Mouse (Mus musculus): ENCODE results near the gene Pmis2.

The Pmis2 gene

DNA sequence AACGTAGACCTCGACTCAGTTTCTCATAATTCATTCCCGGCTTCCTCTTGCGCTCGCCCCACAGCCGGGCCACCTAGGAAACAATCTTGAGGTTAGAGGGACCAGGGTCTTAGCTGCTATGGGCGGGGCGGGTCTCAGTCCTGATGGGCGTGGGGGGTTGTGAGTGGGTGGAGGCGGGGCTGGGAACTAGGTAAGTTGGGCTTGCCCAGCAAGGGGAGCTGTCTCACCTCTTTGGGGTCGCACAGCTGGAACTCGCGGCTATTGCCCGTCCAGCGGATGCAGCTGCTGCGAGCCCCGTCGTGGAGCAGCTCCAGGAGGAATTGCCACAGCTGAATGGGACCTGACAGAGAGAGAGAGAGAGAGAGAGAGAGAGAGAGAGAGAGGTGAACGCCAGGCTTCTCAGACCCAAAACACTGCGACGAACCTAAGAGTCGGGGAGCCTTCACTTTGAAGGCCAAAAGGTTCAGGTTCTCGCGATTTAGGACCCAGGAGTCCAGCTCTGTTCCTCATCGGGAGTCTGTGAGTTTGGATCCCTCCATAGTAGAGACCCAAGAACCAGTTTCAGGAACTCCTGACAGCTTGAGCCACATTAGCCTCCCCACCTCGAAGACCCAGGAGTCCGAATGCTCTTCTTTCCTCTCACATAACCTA is 37.5 kb downstream of the Pmis2 start:
- no peak for DNase-seq (ENCODE audit: low read depth, low spot score)

DNA sequence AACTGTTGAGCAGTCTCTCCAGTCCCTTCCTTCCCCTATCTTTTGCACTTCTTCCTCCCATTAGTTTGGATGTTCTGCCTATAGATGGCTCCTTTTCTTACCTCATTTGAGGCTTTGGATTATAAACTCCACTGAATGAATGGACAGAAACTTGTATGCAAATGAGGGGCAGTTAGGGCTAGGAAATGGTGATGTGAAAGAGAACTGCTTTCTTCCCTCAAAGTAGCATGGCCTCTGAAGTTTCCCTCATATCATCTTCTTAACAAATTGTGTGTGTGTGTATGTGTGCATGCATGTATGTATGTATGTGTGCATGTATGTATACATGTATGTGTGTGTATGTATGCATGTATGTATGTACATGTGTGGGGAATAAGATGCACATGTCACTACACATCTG is 42.4 kb downstream of the Pmis2 start:
- no peak for DNase-seq (ENCODE audit: low read depth, low spot score)

DNA sequence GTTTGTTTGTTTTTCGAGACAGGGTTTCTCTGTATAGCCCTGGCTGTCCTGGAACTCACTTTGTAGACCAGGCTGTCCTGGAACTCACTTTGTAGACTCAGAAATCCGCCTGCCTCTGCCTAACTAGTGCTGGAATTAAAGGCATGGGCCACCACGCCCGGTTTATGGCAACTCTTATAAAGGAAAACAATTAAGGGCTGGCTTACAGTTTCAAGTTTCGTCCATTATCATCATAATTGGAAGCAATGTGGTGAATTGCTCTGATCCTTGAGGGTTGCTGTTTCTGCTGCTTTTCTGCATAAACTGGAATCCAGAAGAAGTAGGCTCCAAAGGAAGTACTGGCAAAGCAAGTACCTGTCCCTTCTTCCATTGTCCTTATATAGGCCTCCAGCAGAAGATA is 44.8 kb downstream of the Pmis2 start:
- DNase-seq (ENCODE audit: low read depth, low spot score): no peak

DNA sequence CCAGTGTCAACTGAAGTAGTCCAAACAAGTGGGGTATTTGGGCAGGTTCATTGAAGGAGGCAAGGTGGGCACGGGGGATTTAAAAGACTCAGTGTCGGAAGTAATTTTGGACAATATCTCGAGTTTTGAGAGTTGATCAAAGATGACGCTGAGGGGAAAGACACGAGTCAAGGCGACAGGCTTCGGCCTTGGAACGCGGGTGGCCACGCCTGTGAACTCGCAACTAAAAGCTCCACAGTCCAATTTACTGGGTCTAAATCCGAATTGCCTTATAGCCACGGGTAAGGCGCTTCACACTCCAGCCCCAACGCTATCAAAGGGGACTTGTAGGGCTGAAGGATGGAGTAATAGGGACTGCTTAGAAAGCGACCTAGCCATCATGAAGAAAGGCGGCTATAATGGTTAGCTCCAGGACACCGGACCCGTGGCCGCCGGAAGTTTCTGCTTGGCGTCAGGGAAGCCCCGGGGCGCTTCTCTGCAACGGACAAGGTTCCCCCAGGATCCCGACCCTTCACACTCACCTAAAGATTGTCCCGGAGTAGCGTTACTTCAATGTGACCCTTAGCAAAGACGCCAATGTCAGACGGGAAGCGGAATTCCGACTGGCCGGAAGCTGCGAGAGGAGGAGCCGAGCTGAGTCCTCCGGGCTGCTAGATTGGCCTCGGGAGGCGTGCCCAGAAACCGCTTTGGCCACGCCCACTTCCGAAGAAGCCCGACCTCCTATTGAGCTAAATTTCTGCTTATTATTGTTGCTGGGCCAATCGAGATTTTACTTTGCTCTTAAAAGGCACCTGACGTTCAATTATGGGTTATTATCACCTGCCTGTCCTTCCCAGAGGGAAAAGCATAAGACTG is 45.6 kb downstream of the Pmis2 start, which contains the start of gene Cox6b1:
Cox6b1 (minus strand) TSS at position 622 of the 855 bp plus-strand sequence.
- DNase-seq (ENCODE audit: low read depth, low spot score): peak; percentile 84
